Mouse (Mus musculus): ENCODE results near the gene Tmem184b.

Tmem184b gene

DNA sequence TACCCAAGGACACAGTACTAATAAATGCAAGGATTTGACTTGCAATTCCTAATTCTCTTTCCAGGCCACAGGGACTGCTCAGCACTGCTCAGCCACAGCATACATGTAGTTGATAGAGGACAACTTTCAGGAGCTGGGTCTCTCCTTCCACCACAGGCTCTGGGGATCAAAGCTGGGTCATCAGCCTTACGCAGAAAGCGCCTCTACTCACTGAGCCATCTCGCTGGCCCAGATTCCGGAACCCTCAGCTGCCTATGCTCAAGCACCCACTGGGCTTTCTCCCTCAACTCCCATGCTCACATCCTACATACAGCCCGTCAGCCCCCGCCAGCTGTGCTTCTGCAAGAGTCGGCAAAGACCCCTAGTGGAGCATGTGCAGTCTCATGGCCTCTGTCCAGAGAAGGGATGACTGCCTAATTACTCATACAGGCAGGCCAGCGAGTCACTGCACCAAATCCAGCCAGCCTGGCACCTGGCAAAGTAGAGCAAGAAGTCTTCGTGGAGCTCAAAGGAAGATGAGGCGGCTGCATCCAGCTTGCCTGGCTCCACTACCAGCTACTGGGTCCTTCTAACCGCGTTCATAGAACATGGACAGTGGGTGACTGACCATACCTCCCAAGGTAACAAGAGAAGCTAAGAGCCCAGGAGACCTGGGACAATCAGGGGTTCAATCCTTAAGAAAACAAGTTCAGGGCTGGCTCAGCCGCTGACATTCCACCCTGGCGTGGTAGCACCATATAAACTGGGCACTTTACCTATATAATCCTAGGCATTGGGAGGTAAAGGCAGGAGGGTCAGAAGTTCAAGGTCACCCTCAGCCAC lies 3.9 kb downstream of the Tmem184b start:
- DNase-seq (ENCODE audit: low read depth, low spot score): no peak

GRCm38 (mm10) chr15:79396736-79397135 lies 6.6 kb downstream of the Tmem184b start:
- no peak for DNase-seq (ENCODE audit: low read depth, low spot score)

- no peak for DNase-seq (ENCODE audit: low read depth, low spot score)
Observed at GRCm38 (mm10) chr15:79395281-79395680, 8.1 kb downstream of the Tmem184b start.

DNA sequence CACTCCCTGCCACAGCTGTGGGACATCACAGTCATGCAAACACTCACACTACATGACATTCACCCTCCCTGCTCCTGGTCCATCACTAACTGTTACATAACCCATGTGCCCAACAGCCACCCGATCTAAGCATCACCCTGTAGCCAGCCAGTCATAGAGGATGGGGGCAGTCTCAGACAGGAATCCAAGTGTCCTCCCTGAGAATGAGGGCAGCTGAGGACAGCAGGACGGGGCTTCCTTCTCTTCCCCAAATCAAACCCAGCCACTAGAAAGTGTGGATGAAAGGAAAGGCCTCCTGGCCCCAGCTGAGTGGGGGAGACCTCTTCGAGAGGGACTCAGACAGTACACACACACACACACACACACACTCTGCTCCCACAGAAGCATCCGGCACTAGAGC lies 8.5 kb downstream of the Tmem184b start:
- no peak for DNase-seq (ENCODE audit: low read depth, low spot score)

DNA sequence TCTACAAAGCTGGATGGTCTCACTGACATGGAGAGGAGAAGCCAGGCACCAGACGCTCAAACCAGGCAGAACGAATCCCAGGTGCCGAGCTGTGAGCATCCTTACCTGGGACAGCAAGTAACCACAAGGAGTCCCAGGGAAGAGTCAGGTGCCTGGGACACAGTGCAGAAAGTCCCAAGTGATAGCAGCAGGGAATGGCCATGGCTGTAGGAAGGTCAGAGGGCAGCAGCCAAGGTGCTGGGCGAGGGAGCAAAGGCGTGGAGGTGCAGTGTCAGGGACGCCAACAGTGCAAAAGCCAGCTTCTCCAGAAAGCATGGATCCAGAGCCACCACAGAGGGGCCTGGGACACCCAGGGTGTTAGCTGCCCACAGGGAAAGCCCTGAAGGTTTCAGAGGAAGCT lies 10.3 kb downstream of the Tmem184b start:
- no peak for DNase-seq (ENCODE audit: low read depth, low spot score)

- DNase-seq (ENCODE audit: low read depth, low spot score): no peak
Observed at GRCm38 (mm10) chr15:79392527-79392926, 10.8 kb downstream of the Tmem184b start.

DNA sequence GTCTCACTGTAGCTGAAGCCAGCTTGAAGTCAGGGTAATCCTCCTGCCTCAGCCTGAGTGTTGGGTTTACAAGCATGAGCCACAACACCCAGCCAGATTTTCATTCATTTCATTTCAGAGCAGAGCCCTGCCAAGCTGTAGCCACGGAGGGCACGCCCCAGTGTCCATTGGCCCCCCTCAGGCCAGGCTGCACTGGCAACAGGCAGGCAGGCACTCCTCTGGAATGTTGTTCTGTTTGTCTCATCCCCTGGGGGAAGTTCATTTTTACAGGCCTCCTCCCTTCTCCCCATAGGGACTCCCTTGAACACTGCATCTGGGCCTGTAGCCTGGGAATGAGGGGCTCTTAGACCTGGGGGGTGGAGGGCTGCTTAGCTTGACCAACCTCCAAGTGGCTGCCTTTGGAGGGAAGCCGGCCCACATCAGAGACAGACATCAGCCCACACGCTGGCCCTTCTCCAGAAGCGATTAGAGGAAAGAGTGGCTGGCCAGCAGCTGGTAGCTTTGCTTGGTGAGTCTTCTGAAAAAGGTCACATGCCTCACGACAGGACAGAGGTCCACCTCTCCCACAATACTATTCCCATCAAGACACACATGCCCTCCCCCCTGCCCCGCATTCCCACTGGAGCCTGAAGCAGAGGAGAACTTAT lies 11.8 kb downstream of the Tmem184b start:
- DNase-seq (ENCODE audit: low read depth, low spot score): no peak

GRCm38 (mm10) chr15:79390434-79390833 lies 12.9 kb downstream of the Tmem184b start:
- DNase-seq (ENCODE audit: low read depth, low spot score): no peak

GRCm38 (mm10) chr15:79388171-79388570 lies 15.2 kb downstream of the Tmem184b start:
- no peak for DNase-seq (ENCODE audit: low read depth, low spot score)

- DNase-seq (ENCODE audit: low read depth, low spot score): no peak
Observed at GRCm38 (mm10) chr15:79387611-79388010, 15.8 kb downstream of the Tmem184b start.

- DNase-seq (ENCODE audit: low read depth, low spot score): no peak
Observed at GRCm38 (mm10) chr15:79387081-79387480, 16.3 kb downstream of the Tmem184b start.

- DNase-seq (ENCODE audit: low read depth, low spot score): no peak
Observed at GRCm38 (mm10) chr15:79381644-79382043, 21.7 kb downstream of the Tmem184b start.

GRCm38 (mm10) chr15:79380468-79381444 lies 22.6 kb downstream of the Tmem184b start:
- DNase-seq (ENCODE audit: low read depth, low spot score): no peak

- no peak for DNase-seq (ENCODE audit: low read depth, low spot score)
Observed at GRCm38 (mm10) chr15:79379658-79380057, 23.7 kb downstream of the Tmem184b start.

DNA sequence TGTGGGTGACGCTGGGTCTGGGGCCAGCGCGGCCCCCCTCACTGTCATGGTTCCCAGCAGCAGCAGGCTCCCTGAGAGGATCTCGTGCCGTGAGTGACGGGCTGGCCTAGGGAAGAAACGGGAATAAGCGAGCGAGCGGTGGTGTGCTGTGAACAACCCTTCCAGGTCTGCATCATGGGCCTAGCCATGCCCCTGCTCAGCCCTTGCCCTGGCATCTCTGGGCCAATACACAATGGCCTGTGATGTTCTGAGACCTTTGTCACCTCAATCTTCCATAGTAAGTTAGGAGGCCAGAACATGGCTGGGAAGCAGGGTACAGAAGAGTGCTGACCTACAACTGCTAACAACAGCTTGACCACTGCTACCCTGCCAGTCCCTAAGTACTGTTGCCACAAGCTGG lies 24.8 kb downstream of the Tmem184b start:
- no peak for DNase-seq (ENCODE audit: low read depth, low spot score)

DNA sequence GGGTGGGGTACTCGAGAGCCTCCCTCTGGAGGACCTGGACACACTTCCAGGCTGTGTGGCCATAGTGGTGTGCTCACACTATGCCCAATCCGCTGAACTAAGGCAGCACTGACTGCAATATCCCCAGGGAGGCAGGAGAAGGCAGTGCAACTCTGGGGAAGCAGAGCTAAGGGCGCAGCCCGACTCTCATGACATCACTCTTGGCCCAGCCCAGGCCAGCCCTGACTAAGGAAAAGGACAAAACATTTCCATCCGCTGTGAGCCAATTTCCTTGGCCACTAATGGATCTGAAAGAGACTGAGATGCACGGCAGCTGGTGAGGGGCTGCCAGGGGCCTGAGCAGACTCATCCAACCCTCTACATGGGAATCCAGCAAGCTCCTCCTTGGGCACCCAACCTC lies 25.7 kb downstream of the Tmem184b start:
- DNase-seq (ENCODE audit: low read depth, low spot score): no peak

DNA sequence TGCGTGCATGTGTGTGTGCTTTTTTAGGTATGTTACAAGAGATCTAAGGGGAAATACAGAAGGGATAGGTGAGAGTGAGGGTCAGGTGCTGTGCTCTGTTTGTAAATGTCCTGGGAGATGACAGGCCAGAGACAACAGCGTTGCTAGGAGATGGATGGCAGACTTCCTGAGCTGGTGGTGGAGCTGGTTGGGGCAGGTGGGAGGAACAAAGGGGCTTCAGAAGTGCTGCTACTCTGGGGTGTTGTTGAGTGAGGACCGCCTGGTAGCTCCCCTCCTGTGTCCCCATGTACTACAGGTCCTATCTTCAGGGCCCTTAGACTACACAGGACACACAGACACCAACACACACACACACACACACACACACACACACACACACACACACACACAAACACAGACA lies 28.6 kb downstream of the Tmem184b start:
- no peak for DNase-seq (ENCODE audit: low read depth, low spot score)

GRCm38 (mm10) chr15:79370281-79370843 lies 33.0 kb downstream of the Tmem184b start:
- DNase-seq (ENCODE audit: low read depth, low spot score): no peak

GRCm38 (mm10) chr15:79369452-79370280 lies 33.7 kb downstream of the Tmem184b start:
- DNase-seq (ENCODE audit: low read depth, low spot score): no peak

DNA sequence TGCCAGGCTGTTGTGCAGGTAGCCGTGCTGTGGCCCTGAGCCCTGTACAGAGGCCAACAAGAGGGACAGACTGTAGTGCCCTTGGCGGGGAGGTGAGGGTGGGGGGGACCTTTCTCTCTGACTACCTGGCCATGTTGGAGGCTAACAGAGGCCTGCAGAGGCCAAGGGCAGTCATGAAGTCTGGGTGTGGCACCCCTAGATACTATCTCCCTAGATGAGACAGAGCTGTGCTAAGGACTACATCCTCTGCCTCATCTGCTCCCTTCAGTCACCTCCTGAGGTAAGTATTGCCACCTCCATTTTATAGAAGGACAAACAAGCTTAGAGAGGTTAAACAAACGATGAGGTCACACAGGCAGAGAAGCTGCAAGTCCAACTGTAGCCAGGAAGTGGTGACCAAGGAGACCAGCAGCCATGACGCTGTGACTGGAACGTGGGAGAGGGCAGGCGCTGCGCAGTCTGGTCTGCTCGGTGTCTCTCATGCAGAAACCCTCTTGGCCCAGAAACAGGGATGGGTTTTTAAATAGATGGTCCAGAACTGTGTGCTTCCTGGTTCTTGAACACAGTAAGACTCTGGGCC lies 34.4 kb downstream of the Tmem184b start:
- DNase-seq (ENCODE audit: low read depth, low spot score): no peak
